Mouse (Mus musculus) stomach, postnatal 0 days (tissue): ENCODE measurements at regions not wholly inside any gene's neighbourhood (a gene's known extent, or its start where the extent isn't known, plus 50 kb on each side); places are given as distances from the start of the nearest gene placed in this dataset.

ENCODE experiments used
- CTCF ChIP-seq: IDR thresholded peaks from 2 replicates; pipeline ENCODE4 v1.5.1; 2016; ENCODE audit warnings: antibody characterized with exemption, low read depth, mild to moderate bottlenecking, moderate library complexity
- EP300 ChIP-seq: optimal IDR thresholded peaks from 2 replicates; pipeline ENCODE3; 2016; ENCODE audit warnings: antibody characterized with exemption

GRCm38 (mm10) chr2:17934610-17935009, 62.1 kb downstream of the H2al2a start:
- no peak for TF ChIP-seq CTCF
- TF ChIP-seq EP300: no peak
